Mouse (Mus musculus) testis, adult 2 months (tissue): Measurements from ENCODE around the gene Abhd16a.

ENCODE experiments used
- CTCF ChIP-seq: fragments of 200-500 bp; IDR thresholded peaks from 2 replicates; pipeline ENCODE4 v1.5.1; 2012; ENCODE audit warnings: low read depth, mild to moderate bottlenecking, inconsistent platforms, low read length, moderate library complexity; ENCODE audit not compliant: control insufficient read depth, insufficient read depth, insufficient replicate concordance
- POLR2A ChIP-seq: fragments of 200-500 bp; IDR thresholded peaks from 2 replicates; pipeline ENCODE4 v1.6.1; 2012; ENCODE audit warnings: low read depth, mild to moderate bottlenecking, inconsistent platforms, low read length, moderate library complexity; ENCODE audit not compliant: control insufficient read depth

DNA sequence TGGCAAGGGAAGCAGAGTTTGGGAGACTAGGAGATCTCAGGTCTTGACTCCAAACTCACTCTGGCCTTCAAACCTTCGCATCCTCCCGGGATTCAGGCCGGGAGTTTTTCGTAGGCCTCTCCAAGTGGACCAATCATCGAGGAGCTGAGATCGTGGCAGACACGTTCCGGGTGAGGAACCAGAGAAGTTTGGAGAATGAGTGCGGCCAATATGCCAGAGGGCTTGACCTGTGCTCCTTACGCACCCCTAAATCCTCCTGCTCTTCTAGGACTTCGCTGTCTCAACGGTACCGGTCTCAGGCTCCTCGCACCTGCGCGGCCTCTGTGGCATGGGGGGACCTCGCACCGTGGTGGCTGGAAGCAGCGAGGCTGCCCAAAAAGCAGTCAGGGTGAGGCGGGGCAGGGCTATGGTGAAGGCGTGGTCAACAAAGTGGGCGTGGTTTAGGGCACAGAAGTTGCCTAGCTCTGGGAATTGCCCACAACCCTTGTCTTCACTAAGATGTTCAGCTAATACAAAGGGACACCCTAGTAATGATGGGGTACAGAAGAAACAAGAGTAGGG lies 28.2 kb upstream of the Abhd16a start:
- TF ChIP-seq POLR2A (no peak), CTCF (no peak)
